Mouse (Mus musculus): ENCODE measurements at regions not wholly inside any gene's neighbourhood (a gene's known extent, or its start where the extent isn't known, plus 50 kb on each side); places are given as distances from the start of the nearest gene placed in this dataset.

DNA sequence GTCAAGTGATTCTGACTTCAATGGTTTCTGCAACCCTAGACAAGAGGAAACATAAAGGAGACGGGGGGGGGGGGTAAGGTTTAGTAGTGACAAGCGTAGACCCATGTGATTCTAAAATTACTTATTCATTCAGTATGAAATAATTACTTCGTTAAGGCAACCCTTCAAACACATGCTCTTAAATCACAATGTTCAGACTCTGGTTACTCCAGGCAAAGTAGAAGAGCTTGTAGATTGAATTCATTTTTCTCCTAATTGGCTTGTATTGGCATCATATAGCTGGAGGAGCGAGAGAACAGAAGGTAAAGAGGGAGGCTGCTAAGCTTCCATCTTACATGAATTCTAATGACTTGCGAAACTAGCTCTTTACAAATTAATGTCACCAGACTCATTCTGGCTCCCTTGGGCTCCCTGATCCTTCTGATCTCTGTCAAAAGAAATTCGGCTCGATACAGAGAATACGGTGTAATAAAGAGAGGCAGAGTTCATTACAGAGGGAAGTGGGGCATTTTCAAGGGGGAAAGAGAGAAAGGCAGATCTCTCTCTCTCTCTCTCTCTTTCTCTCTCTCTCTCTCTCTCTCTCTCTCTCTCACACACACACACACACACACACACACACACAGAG, 163.6 kb upstream of the Egfl6 start:
- no peak for TF ChIP-seq FOSL1 (IDR thresholded peaks at IDR 0.05; ENCODE audit: insufficient read depth, low read length, poor library complexity, severe bottlenecking)
- TF ChIP-seq MYOG (IDR thresholded peaks at IDR 0.05; ENCODE audit: control insufficient read depth, extremely low read depth, insufficient read length): no peak
- no peak for TF ChIP-seq MYOD1 (IDR thresholded peaks at IDR 0.05; ENCODE audit: control insufficient read depth, insufficient read length, low read depth)
- TF ChIP-seq CEBPB (IDR thresholded peaks at IDR 0.05; ENCODE audit: low read depth): no peak
- TF ChIP-seq USF1 (IDR thresholded peaks at IDR 0.05; ENCODE audit: low read depth): no peak
- Histone ChIP-seq H3K4me3 (ENCODE audit: insufficient read depth, poor library complexity, severe bottlenecking) (no peak overlapping the region), H3K79me3 (ENCODE audit: low read depth) (no peaks in the 10 kb centered on the region), H3K79me2 (ENCODE audit: control insufficient read depth, insufficient read depth) (no peaks in the 10 kb centered on the region), H3K36me3 (ENCODE audit: control insufficient read depth, insufficient read depth) (no peaks in the 10 kb centered on the region), H3K27me3 (ENCODE audit: control insufficient read depth, insufficient read depth, insufficient read length) (no peaks in the 10 kb centered on the region), H3ac (ENCODE audit: control insufficient read depth, insufficient read length, low read depth) (no peak overlapping the region)

DNA sequence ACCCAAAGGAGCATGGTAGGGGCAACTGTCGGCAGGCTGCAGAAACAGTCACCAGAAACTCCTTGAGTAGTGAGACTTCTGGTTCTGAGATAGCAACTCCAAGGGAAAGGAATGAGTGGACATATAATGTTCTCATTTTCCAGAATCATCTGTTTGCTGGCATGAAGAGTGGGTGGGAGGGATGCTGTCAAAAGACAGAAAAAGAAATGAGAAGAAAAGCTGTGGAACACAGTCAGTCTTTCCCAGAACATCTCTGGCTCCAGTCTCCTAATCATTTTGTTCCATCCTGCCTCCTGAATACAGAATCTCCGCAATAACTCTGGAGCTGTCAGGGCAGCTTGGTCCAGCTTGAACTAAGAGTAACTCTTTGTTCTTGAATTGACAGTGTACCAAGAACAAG, 145.8 kb upstream of the Egfl6 start:
- no peaks in the 10 kb centered on the region for H3K79me2 ChIP-seq (ENCODE audit: control insufficient read depth, insufficient read depth)
- no peaks in the 10 kb centered on the region for H3K27me3 ChIP-seq (ENCODE audit: control insufficient read depth, insufficient read depth, insufficient read length)
- no peaks in the 10 kb centered on the region for H3K79me3 ChIP-seq (ENCODE audit: low read depth)
- no peaks in the 10 kb centered on the region for H3K36me3 ChIP-seq (ENCODE audit: control insufficient read depth, insufficient read depth)
- TF ChIP-seq CEBPB (IDR thresholded peaks at IDR 0.05; ENCODE audit: low read depth): no peak
- no peak for TF ChIP-seq CTCF (IDR thresholded peaks at IDR 0.05; ENCODE audit: control insufficient read depth, insufficient read depth, insufficient read length)
- no peak for TF ChIP-seq MYOG (IDR thresholded peaks at IDR 0.05; ENCODE audit: control insufficient read depth, extremely low read depth, insufficient read length)
- no peak for TF ChIP-seq FOSL1 (IDR thresholded peaks at IDR 0.05; ENCODE audit: insufficient read depth, low read length, poor library complexity, severe bottlenecking)
- H3K4me3 ChIP-seq (ENCODE audit: insufficient read depth, poor library complexity, severe bottlenecking): no peak overlapping the region
- no peak overlapping the region for H3ac ChIP-seq (ENCODE audit: control insufficient read depth, insufficient read length, low read depth)

DNA sequence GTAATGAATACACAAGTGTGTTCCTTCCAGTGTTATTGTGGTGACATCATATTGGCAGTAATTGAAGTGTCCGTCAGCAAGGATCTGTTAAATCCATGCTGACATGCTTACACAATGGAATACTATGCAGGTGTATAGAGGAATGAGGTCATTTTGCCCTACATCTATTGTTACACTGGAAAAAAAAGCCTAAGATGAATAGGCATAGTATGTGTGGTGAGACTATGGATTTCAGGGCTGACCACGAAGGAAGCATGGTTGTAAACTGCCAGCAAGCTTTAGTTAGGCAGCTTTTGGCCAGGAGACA, 143.1 kb upstream of the Egfl6 start:
- Histone ChIP-seq H3K4me3 (ENCODE audit: insufficient read depth, poor library complexity, severe bottlenecking) (no peak overlapping the region), H3K36me3 (ENCODE audit: control insufficient read depth, insufficient read depth) (no peaks in the 10 kb centered on the region), H3ac (ENCODE audit: control insufficient read depth, insufficient read length, low read depth) (no peak overlapping the region), H3K79me3 (ENCODE audit: low read depth) (no peaks in the 10 kb centered on the region), H3K27me3 (ENCODE audit: control insufficient read depth, insufficient read depth, insufficient read length) (no peaks in the 10 kb centered on the region), H3K79me2 (ENCODE audit: control insufficient read depth, insufficient read depth) (no peaks in the 10 kb centered on the region)
- TF ChIP-seq MAX (IDR thresholded peaks at IDR 0.05) (no peak), MYOD1 (IDR thresholded peaks at IDR 0.05; ENCODE audit: control insufficient read depth, insufficient read length, low read depth) (no peak)

DNA sequence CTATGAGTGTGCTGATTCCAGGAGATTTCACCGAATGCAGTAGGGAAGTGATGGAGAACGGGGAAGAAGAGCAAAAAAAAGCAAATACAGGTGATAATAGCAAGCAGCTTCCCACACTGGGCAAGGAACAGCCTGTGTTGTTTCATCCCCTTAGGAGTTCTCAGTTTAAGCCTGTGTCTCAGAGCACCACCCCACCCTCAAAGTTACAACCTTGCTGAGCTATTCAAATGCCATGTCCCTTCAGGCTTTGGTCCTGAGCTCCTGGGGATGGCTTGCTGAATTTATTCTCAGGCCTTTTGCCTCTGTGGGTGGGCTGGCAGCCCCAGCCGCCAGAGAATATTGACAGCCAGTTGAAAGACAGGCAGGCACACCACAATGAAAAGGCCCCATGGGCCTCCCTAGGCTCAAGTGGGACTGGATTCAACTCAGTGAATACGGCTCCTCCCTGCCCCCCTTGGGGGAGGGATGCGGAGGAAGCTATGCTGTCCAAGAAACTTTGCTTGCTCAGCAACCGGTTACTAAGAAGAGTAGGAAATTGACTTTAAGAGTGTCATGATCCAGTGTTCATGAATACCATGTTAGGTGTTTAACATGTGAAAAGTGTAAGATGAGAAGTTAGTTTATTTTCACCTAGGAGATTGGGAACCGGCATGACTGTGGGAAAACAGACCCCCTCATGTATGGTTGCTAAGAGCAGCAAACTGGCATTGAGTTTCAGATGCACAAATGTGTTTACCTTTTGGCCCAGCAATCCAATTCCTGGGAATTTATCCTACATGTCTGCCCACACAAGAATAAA, 142.5 kb upstream of the Egfl6 start:
- TF ChIP-seq CEBPB (IDR thresholded peaks at IDR 0.05; ENCODE audit: low read depth): no peak
- no peak for TF ChIP-seq FOSL1 (IDR thresholded peaks at IDR 0.05; ENCODE audit: insufficient read depth, low read length, poor library complexity, severe bottlenecking)
- no peak for TF ChIP-seq CTCF (IDR thresholded peaks at IDR 0.05; ENCODE audit: control insufficient read depth, insufficient read depth, insufficient read length)
- TF ChIP-seq MAX (IDR thresholded peaks at IDR 0.05): no peak
- no peak for TF ChIP-seq MYOG (IDR thresholded peaks at IDR 0.05; ENCODE audit: control insufficient read depth, extremely low read depth, insufficient read length)
- TF ChIP-seq USF1 (IDR thresholded peaks at IDR 0.05; ENCODE audit: low read depth): no peak
- TF ChIP-seq MYOD1 (IDR thresholded peaks at IDR 0.05; ENCODE audit: control insufficient read depth, insufficient read length, low read depth): no peak

DNA sequence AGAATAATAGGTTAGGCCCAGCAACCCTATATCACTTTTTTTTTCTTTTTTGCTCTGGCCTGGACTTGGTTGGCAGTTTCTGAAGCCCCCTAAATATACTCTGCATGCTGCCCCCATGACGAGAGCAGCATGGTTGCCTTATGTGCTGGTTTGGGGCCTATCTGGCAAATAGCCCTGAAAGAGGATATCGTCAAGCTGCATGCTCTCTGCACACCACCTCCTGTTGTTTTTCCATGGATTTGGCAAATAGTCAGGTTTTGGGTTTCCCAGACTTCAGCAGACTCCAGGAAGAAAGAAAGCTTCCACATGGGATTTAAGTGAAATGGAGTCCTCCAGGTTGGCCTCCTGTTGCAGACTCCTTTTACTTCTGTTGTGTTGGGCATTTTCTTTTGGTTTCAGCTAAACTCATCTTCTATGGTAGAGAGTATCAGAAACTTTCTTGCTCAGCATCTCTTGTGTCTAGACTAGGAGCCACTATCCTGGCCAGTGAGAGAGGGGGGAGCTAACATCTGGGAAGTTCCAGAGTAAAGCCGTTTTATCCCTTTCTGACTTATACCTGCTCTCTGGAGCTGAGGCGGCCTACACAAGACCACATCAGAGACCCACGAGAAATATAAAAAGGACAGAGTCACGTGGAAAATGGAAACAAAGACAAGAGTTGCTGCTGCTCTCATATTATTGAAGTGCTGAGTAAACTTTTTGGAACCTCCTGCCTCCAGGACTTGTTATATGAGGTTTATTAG, 140.4 kb upstream of the Egfl6 start:
- no peak overlapping the region for H3ac ChIP-seq (ENCODE audit: control insufficient read depth, insufficient read length, low read depth)
- H3K4me3 ChIP-seq (ENCODE audit: insufficient read depth, poor library complexity, severe bottlenecking): no peak overlapping the region
- no peak for TF ChIP-seq CTCF (IDR thresholded peaks at IDR 0.05; ENCODE audit: control insufficient read depth, insufficient read depth, insufficient read length)
- no peaks in the 10 kb centered on the region for H3K27me3 ChIP-seq (ENCODE audit: control insufficient read depth, insufficient read depth, insufficient read length)
- no peaks in the 10 kb centered on the region for H3K79me3 ChIP-seq (ENCODE audit: low read depth)
- no peaks in the 10 kb centered on the region for H3K36me3 ChIP-seq (ENCODE audit: control insufficient read depth, insufficient read depth)
- H3K79me2 ChIP-seq (ENCODE audit: control insufficient read depth, insufficient read depth): no peaks in the 10 kb centered on the region

More for the DNA sequence above, 142.5 kb upstream of the Egfl6 start:
- Histone ChIP-seq H3K79me2 (ENCODE audit: control insufficient read depth, insufficient read depth) (no peaks in the 10 kb centered on the region), H3ac (ENCODE audit: control insufficient read depth, insufficient read length, low read depth) (no peak overlapping the region), H3K36me3 (ENCODE audit: control insufficient read depth, insufficient read depth) (no peaks in the 10 kb centered on the region), H3K27me3 (ENCODE audit: control insufficient read depth, insufficient read depth, insufficient read length) (no peaks in the 10 kb centered on the region), H3K4me3 (ENCODE audit: insufficient read depth, poor library complexity, severe bottlenecking) (no peak overlapping the region), H3K79me3 (ENCODE audit: low read depth) (no peaks in the 10 kb centered on the region)

DNA sequence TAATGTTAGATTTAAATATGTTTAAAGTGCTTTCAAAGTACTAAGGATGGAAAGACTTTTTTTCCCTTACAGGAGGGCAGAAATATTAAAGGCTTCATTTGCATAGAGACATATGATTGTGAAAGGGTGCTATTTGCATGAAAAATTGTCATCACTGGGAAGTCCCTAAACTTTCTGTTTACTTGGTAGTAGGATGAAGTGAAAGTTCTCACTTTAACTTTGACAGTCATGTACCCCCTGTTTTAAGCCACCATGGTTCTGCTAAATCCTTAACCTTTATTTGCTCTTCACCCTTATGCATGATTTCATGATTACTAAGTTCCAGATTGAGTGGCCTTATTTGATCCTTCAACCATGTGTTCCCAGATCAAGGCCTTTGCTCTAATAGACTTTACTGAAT, 132.6 kb upstream of the Egfl6 start:
- H3K27me3 ChIP-seq (ENCODE audit: control insufficient read depth, insufficient read depth, insufficient read length): no peaks in the 10 kb centered on the region
- H3ac ChIP-seq (ENCODE audit: control insufficient read depth, insufficient read length, low read depth): no peak overlapping the region
- no peak for TF ChIP-seq MAX (IDR thresholded peaks at IDR 0.05)
- TF ChIP-seq USF1 (IDR thresholded peaks at IDR 0.05; ENCODE audit: low read depth): no peak
- no peak for TF ChIP-seq FOSL1 (IDR thresholded peaks at IDR 0.05; ENCODE audit: insufficient read depth, low read length, poor library complexity, severe bottlenecking)
- TF ChIP-seq MYOG (IDR thresholded peaks at IDR 0.05; ENCODE audit: control insufficient read depth, extremely low read depth, insufficient read length): no peak
- TF ChIP-seq CEBPB (IDR thresholded peaks at IDR 0.05; ENCODE audit: low read depth): no peak
- TF ChIP-seq MYOD1 (IDR thresholded peaks at IDR 0.05; ENCODE audit: control insufficient read depth, insufficient read length, low read depth): no peak
- TF ChIP-seq CTCF (IDR thresholded peaks at IDR 0.05; ENCODE audit: control insufficient read depth, insufficient read depth, insufficient read length): no peak
- H3K4me3 ChIP-seq (ENCODE audit: insufficient read depth, poor library complexity, severe bottlenecking): no peak overlapping the region
- no peaks in the 10 kb centered on the region for H3K36me3 ChIP-seq (ENCODE audit: control insufficient read depth, insufficient read depth)
- H3K79me3 ChIP-seq (ENCODE audit: low read depth): no peaks in the 10 kb centered on the region
- no peaks in the 10 kb centered on the region for H3K79me2 ChIP-seq (ENCODE audit: control insufficient read depth, insufficient read depth)

Measured in C2C12 (cell line).